Mouse (Mus musculus) adrenal gland, adult 2 months (tissue): ENCODE results near the gene Vars. TPM values are rescaled to one million over a fixed set of nuclear protein-coding genes. Genes with fewer than 3 reads are reported as not detected.
A peak's percentile ranks its signal among the peaks of the same experiment; 100 is the strongest.
"Not testable (repeated sequence)": the region's sequence is repeated elsewhere in the genome, so short reads cannot be mapped to it uniquely, and the experiment has no call there.

ENCODE experiments used
- DNase-seq: peaks from one replicate; pipeline ENCODE4 v3.0.0; 2021
- polyA plus RNA-seq: library from polyadenylated mRNA; depleted of rRNA; stranded (reverse); fragments of >200 nt; gene quantifications from 2 replicates; pipeline ENCODE4 v1.2.3, GENCODE M21; 2012
- total RNA-seq, 2 experiments: library from RNA; stranded (reverse); gene quantifications; 2 replicates each; pipeline ENCODE4 v1.2.3; 2021

The Vars gene
- total and polyA plus RNA-seq, 3 experiments, result 57.9 to 214 (median 60.2) TPM

DNA sequence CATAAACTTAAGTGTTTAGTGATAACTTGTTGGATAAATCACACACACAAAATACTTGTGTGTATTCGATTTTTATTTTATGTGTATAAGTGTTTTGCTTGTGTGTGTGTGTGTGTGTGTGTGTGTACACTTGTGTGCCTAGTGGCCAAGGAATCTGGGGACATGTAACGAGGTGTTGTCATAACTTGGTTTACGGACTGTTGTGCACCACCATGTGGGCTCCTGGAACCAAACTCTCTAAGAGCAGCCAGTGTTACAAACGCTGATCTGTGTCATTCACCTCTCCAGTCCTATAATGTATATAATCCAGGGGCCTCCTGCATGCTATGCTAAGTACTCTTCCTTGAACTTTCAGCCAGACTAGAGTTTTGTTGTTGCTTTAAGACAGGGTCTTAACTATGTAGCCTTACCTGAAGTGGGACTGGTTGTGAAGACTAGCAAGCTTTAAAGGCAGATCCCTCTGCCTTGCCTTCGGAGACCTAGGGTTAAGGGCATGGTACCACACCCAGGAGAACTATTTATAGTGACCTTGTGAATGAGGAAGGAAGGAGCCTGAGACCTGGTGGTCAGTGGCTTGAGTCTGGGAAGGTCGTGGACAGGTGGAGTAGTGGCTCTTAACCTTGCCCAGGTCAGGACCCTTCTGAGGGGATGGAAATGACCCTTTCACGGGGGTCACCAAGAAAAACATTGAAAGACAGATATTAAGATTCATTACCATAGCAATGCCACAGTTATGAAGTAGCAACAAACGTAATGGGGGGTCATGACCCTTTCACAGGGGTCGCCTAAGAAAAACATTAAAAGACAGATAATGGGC lies 2.4 kb downstream of the Vars start:
- no peak for DNase-seq

DNA sequence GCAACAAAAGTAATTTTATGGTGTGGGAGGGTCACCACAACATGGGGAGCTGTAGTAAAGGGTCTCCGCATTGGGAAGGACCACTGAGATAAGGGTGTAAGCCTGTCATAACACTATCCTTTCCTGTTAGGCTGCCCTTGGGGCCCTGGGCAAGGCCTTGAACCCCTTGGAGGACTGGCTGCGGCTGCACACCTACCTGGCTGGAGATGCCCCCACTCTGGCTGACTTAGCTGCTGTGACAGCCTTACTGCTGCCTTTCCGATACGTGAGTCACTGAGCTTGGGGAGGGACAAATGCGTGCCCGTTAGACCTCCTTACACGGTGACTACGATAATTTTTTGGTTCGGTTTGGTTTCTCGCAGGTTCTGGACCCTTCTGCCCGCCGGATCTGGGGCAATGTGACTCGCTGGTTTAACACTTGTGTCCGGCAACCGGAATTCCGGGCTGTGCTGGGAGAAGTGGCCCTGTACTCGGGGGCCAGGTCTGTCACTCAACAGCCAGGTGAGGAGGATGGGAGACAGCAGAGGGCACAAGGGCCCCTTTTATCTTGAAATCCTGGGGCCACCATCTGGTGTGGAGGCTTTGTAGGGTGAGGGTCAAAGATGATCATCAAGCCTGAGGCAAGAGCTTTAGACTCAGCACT lies 3.4 kb downstream of the Vars start:
- DNase-seq, result no peak

DNA sequence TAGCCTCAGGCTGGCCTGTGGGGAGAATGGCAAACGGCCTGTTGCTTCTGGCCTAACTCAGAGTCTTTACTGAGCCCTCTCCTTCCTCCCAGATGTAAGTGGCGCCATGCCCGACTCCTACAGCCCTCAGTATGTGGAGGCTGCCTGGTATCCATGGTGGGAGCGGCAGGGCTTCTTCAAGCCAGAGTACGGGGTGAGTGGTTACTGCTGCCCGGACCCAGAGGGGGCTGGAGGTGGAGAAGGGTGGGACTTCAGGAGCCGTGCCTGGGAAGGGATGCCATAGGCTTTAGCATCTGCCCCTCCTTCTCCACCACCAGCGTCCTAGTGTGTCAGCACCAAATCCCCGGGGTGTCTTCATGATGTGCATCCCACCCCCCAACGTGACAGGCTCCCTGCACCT lies 4.4 kb downstream of the Vars start:
- DNase-seq, result no peak

DNA sequence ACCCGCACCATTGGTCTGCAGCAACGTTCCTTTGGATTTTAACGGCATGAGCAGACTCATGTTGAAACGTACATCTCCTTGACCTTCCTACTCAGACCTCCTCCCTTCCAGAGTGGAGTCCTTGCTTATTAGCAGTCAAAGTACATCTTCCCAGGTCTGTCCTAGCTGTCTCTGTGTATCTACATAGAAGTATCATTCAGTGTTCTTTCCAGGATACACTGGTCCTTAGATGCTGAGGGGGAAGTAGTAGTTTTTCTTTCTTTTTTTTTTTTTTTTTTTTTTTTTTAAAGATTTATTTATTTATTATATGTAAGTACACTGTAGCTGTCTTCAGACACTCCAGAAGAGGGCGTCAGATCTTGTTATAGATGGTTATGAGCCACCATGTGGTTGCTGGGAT lies 5.1 kb downstream of the Vars start:
- DNase-seq, result not testable (repeated sequence)

DNA sequence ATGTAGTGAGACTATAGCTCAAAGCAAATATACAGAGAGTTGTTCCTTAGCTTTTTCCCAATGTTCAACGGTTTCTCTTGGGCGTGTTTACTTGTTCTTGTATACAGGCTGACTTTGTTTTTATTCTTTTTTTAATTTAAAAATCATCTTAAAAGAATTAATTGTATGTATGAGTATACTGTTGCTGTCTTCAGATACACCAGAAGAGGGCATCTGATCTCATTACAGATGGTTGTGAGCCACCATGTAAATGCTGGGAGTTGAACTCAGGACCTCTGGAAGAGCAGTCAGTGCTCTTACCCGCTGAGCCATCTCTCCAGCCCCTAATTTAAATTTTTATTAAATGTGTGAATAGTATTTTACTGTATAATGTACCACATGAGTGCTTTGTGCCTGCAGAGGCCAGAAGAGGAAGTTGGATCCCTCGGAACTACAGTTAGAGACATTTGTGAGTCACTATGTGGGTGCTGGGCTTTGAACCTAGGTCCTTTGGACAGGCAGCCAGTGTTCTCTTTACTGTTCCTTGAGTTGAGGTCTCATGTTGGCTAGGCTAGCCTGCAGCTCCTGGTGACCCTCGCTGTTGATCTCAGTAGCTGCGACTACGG lies 6.7 kb downstream of the Vars start:
- no peak for DNase-seq

DNA sequence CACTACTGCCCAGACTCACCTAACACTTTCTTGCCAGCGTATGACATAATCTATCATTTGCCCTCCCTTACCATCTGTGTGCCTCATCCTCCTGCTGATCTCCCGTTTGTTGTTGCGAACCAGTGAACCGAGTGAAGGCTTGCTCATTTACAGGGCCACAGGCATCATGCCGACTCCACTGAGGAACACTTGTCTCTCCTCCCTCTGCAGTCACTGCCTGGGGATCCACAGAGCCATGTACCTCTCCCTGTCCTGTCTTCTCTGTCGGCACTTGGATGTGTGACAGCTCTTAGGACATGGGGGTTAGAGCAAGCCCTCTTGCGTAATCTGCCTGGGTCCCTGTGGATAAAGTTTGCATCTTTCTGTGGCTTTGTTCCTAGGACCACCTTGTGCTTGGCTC lies 8.8 kb downstream of the Vars start:
- DNase-seq, result no peak

DNA sequence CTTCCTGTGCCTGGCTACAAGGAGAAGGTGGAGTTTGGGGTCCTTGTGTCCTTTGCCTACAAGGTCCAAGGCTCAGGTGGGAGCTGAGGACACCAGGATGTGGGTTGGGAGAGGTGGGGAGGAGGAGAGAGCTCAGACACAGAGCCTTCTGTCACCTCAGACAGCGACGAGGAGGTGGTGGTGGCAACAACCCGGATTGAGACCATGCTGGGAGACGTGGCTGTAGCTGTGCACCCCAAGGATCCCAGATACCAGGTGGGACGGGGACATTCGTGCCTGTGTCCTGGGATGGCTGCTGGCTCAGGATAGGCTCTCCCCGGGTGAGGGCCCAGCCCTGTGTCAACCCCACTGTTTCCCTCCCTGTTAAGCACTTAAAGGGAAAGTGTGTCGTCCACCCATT lies 10.7 kb downstream of the Vars start:
- no peak for DNase-seq

DNA sequence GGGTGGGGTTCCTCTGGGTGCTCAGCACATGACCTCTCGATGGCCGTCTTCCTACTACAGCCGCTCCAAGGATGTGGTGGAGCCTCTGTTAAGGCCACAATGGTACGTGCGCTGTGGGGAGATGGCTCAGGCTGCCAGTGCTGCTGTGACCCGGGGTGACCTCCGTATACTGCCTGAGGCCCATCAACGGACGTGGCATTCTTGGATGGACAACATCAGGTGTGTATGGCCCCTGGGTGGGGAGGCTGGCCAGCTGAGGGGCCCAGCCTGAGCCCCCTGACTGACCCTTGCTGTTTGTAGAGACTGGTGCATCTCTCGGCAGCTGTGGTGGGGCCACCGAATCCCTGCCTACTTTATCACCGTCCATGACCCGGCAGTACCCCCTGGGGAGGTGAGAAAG lies 11.6 kb downstream of the Vars start:
- DNase-seq, result no peak

DNA sequence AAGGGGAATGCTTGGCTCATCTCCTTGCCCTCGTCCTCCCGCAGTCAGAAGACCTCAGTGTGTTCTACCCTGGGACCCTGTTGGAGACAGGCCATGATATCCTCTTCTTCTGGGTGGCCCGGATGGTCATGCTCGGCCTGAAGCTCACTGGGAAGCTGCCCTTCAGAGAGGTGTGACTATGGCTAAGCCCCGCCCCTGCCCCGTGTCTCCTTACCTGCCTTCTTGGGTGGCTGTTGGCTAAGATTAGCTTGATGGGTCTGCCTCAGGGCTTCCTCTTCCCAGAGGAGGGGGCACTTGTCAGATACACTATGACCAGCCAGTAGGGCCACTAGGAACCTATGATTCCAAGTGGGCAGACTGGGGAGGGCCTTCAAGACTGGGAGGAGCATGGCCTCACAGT lies 12.4 kb downstream of the Vars start:
- DNase-seq, result no peak

DNA sequence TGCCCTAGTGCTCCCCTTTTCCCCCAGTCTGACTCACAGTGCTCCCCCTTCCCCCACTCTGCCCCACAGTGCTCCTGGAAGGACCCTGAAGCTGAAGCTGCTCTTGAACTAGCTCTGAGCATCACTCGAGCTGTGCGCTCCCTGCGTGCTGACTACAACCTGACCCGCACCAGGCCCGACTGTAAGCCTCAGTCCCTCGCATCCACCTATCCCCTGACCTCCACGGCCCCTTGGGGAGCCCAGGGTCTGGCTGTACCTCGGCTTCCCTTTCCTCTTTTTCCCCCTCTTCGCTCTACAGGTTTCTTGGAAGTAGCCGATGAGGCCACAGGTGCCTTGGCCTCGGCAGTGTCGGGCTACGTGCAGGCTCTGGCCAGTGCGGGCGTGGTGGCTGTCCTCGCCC lies 14.5 kb downstream of the Vars start:
- no peak for DNase-seq

DNA sequence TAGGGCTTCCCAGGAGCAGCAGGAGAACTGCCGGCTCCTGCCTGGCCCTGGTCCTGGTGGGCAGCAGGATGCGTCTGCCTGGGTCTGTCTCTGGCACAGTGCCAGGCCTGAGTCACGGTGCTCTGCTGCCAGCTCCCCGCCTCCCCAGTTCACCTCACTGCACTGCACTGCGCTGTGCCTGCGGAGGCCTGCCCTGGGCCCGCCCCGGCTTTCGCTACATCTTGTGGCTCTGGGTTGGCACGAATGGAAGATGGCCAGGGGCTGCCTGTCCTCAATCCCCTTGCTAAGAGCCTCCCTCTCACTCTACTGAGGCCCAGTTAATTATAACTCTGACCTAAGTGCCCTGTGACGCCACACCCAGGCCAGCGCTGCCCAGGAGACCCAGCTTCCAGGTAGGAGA lies 15.6 kb downstream of the Vars start, which contains the start of gene Vwa7:
TSS of gene Vwa7 (plus strand) at position 204 of the 400 bp plus-strand sequence.
- DNase-seq, result peak; percentile 73

DNA sequence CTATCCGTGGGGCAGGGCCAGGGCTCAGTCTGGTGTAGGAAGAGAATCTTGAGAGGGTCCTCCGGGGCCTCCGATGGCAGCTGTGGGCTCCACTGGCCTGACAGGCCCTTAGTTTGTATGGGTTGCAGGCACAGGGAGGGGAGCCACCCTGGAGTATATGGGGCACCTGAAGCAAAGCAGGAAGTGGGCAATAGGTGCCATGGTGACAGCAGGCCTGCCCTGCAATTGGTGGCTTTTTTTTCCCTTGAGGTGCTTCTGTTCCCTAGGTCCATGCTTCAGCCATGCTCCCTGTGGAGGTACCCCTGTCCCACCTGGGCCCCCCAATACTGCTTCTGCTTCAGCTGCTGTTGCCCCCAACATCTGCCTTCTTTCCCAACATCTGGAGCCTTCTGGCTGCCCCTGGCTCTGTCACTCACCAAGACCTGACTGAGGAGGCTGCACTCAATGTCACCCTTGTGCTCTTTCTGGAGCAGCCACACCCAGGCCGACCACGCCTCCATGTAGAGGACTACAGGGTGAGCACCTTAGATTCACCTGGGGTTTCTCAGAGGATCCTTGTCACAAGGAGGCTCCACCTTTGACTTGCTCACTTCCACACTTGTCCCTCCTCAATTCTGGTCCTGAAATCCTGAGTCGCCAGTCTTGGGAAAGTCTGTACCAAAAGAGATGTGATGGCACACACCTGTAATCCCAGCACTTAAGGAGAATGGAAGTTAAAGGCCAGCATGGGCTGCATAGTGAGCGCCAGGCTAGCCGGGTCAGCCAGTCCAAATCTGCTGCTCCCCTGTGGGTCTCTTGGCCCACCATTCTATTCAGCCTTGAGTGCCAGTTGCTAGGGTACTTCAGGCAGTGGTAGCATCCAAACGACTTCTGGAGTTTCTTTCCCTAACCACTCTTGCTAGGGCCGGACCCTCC lies 16.3 kb downstream of the Vars start:
- no peak for DNase-seq

DNA sequence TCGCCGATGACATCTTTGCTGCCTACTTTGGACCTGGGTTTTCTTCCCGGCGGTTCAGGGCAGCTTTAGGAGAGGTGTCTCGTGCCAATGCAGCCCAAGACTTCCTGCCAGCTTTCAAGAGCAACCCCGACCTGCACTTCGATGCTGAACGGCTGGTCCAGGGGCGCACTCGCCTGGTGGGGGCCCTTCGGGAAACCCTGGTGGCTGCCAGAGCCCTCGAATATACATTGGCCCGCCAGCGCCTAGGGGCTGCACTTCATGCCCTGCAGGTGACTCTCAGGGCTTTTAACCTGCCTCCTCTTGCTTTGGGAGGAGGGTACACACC lies 16.9 kb downstream of the Vars start:
- DNase-seq, result no peak

DNA sequence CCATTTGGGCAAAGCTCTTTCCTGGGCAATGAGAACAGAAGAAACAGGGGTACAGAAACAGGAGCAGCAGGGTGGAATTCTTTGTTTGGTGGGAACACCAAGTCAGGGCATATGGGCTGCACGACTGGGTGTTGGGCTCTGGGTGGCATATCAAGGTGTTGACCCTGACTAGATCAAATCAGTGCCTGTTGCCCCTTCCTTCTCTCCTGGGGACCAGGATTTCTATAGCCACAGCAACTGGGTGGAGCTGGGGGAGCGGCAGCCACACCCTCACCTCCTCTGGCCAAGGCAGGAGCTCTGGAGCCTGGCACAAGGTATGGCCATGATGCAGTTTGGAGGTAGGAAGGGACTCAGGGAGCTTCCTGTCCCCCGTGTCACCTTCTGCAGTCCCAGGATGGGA lies 17.4 kb downstream of the Vars start:
- DNase-seq, result no peak

DNA sequence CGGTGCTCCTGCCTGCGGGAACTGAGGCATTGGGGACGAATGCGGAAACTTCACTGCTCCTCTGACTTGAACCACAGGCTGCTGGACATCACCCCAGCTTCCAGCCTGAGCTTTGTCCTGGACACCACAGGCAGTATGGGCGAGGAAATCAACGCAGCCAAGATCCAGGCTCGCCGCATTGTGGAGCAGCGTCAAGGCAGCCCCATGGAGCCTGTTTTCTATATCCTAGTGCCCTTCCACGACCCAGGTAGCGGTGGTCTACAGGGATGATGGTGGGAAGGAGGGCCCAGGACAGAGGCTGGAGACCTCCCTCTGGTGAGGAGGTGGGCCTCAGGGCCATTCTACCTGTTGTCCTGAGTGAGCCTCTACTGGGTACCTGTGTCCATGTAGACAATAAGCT lies 19.1 kb downstream of the Vars start:
- no peak for DNase-seq

DNA sequence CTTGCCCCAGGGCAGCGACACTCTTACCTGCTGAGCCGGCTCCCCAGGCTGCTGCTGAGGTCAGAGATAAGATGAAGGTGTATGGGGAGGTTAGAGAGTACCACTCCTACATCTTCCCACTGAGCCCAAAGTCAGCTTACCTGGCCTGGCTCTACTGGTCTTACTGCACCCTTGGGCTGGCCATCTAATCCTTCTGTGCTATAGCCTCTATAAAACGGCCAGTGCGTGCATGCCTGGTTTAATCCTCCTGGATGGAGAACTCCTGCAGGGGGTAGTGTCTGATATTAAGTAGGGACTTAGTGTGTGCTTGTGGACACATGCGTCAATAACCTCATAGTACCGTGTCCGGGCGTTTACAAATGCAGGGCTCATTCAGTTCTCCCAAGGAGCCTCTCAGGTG lies 19.8 kb downstream of the Vars start:
- DNase-seq, result no peak

DNA sequence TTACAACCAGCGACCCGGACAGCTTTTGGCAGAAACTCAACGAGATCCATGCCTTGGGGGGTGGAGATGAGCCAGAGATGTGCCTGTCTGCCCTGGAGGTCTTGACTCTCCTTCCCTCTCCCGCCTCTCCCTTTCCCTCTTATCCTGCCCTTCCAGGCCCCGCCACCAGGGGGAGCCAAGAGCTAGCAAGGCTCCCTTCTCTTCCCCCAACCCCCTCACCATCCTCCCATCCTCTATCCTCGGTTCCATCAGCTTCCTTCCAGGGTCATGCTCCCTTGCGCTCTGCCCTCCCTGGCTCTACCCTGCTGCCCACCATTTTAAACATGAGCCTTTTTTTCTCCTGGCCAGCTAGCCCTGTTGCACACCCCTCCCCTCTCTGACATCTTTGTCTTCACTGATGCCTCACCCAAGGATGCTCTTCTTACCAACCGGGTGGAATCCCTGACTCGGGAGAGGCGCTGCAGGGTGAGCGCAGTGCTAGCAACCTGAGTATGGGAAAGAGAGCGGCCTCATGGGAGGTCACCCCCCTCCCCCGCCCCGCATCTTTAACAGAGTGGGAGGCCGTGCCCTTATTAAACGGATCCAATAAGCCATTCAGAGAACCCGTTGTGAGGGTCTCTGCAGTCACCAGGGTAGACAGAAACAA lies 20.5 kb downstream of the Vars start:
- DNase-seq, result peak; percentile 87

DNA sequence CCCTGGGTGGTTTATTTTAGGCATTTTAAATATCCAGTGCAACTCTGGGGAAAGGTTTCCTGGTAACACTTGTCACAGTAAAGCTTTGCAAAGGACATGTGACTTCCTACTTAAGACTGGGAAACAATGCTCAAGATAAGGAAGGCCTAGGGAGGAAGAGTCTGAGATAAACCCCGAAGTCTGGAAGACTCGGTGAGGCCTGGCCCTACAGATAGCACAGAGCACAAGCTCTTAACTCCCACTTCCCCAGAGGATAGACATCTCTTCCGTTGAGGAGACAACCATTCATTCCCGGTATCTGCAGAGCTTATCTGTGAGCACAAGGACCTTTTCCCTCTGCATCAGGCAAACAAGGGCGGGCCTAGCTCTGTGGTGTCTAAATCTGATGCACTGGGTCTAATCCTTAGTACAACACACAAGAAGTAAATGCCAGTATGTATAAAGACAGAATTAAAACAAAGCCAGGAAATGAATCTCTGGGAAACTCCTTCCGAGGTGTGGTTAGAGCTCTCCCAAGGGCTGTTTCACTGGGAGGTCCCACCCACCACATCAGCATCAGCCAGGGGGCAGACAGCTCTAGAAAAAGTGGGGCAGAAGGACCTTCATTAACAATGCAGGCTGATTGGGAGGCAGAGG lies 21.2 kb downstream of the Vars start:
- DNase-seq, result no peak

DNA sequence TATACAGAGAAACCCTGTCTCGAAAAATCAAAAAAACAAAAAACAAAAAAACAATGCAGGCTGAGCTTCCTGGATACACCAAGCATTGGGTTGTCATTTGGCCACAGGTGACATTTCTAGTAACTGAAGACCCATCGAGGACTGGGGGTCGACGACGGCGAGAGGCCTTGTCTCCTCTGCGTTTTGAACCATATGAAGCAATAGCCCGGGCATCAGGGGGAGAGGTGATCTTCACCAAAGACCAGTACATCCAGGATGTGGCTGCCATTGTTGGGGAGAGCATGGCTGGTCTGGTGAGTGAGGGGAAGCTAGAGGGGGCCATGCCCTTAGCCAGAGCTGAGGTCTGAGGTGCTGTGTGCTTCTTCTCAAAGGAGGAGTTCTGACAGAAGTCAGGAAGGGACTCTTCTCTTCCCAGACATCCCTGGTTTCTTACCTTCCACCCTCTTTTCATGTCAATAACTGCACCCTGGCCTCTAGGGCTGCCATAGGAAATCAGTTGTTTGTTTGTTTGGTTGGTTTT lies 21.8 kb downstream of the Vars start:
- no peak for DNase-seq

DNA sequence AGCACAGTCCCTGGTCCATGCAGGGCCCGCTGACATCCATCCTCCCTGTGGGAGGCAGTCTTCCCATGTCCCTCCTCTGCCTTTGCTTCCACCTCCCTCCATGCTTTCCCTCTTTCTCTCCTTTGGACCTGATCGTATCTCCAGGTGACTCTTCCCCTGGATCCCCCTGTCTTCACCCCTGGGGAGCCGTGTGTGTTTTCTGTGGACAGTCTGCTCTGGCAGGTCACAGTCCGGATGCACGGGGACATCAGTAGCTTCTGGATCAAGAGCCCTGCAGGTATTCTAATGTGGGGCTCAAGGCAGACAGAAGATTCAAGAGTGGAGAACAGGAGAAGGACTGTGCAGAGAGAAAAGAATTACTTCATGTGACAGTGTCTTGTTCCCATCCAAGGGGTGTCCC lies 22.4 kb downstream of the Vars start:
- DNase-seq, result no peak

DNA sequence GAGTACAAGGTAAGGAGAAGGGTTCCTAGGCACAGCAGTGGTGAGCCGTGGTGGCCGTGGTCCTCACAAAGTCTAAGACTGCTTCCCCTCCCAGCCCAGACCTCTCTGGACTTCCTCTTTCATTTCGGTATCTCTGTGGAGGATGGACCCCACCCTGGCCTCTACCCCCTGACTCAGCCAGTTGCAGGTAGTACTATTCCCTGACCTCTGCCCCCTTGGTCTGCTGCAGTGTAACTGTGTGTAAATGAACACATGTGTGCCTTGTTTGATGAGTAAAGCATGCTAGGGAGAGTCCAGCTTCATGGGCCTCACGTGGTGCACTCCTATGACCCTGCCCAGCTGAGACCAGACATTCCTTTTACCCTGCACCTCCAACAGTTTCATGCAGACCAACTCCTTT lies 23.0 kb downstream of the Vars start:
- no peak for DNase-seq
